Mouse (Mus musculus) CH12.LX (cell line): ENCODE results near the gene Dnajb7. TPM values are rescaled to one million over a fixed set of nuclear protein-coding genes. Genes with fewer than 3 reads are reported as not detected.

ENCODE experiments used
- DNase-seq: peaks from one replicate; pipeline ENCODE4 v3.0.0-alpha.2; 2013; ENCODE audit errors: extremely low read depth
- H3K27ac ChIP-seq: 2 replicates; pipeline ENCODE4 v1.5.1; 2012; ENCODE audit warnings: low read depth, mild to moderate bottlenecking, control low read depth, moderate library complexity; ENCODE audit not compliant: insufficient read depth
- H3K27me3 ChIP-seq: replicated peaks from 2 replicates; pipeline ENCODE3; 2012; ENCODE audit warnings: inconsistent platforms
- H3K36me3 ChIP-seq, 2 experiments: replicated peaks in 1 of 2; 2 replicates each; pipeline versions ENCODE3 to v1.6.1; 2012; ENCODE audit warnings: inconsistent platforms in 1 of 2, low read length in 1 of 2, mild to moderate bottlenecking in 1 of 2, mixed read lengths in 1 of 2, moderate library complexity in 1 of 2; ENCODE audit not compliant: control insufficient read depth in 1 of 2, insufficient read depth in 1 of 2
- H3K4me1 ChIP-seq, 2 experiments: 2 replicates each; pipeline ENCODE4 v1.6.1; 2012; ENCODE audit warnings: inconsistent platforms in 1 of 2, moderate library complexity in 1 of 2; ENCODE audit not compliant: insufficient read depth in 2 of 2, control insufficient read depth in 1 of 2
- H3K4me2 ChIP-seq: 2 replicates; pipeline ENCODE4 v1.6.1; 2012; ENCODE audit warnings: low read depth, mild to moderate bottlenecking, control low read depth; ENCODE audit not compliant: poor library complexity, insufficient read depth, severe bottlenecking
- H3K4me3 ChIP-seq, 3 experiments: fragments of 150-350 bp in 1 of 3; sonication (generic) in 1 of 3; replicated peaks in 1 of 3; 2 replicates each; pipeline versions ENCODE3 to v1.5.1; 2011 to 2012; ENCODE audit warnings: low read depth in 2 of 3, low read length in 2 of 3, mild to moderate bottlenecking in 2 of 3, moderate library complexity in 2 of 3, control low read depth in 1 of 3, improper control_type of control experiment in 1 of 3, inconsistent platforms in 1 of 3, mixed read lengths in 1 of 3; ENCODE audit not compliant: poor library complexity in 1 of 3
- H3K79me2 ChIP-seq: replicated peaks from 2 replicates; pipeline ENCODE4 v1.6.1; 2012; ENCODE audit warnings: mild to moderate bottlenecking, moderate library complexity; ENCODE audit not compliant: control insufficient read depth, poor library complexity, insufficient read depth, severe bottlenecking; ENCODE audit errors: extremely low read depth
- H3K9ac ChIP-seq: 2 replicates; pipeline ENCODE4 v1.6.1; 2012; ENCODE audit warnings: low read depth, mild to moderate bottlenecking, control low read depth, moderate library complexity; ENCODE audit not compliant: insufficient read depth
- H3K9me3 ChIP-seq: replicated peaks from 2 replicates; pipeline ENCODE3; 2012; ENCODE audit warnings: low read length, inconsistent platforms, mixed read lengths
- BHLHE40 ChIP-seq: IDR thresholded peaks from 2 replicates; pipeline ENCODE4 v1.6.1; 2011; ENCODE audit warnings: mild to moderate bottlenecking, low read depth, low read length, improper control_type of control experiment
- CHD1 ChIP-seq: IDR thresholded peaks from 2 replicates; pipeline ENCODE4 v1.6.1; 2012; ENCODE audit warnings: low read depth, low read length, improper control_type of control experiment, inconsistent platforms
- CHD2 ChIP-seq: IDR thresholded peaks from 2 replicates; pipeline ENCODE4 v1.6.1; 2011; ENCODE audit warnings: low read length, improper control_type of control experiment
- E2F4 ChIP-seq: IDR thresholded peaks from 2 replicates; pipeline ENCODE4 v1.6.1; 2011; ENCODE audit warnings: low read depth, low read length, improper control_type of control experiment; ENCODE audit not compliant: insufficient replicate concordance
- ELF1 ChIP-seq: IDR thresholded peaks from 2 replicates; pipeline ENCODE4 v1.6.1; 2014; ENCODE audit warnings: low read depth, mild to moderate bottlenecking, inconsistent platforms, low read length, improper control_type of control experiment
- GABPA ChIP-seq: IDR thresholded peaks from 2 replicates; pipeline ENCODE4 v1.6.1; 2012; ENCODE audit warnings: low read depth, low read length, improper control_type of control experiment, inconsistent platforms; ENCODE audit not compliant: insufficient replicate concordance
- HCFC1 ChIP-seq: IDR thresholded peaks from 2 replicates; pipeline ENCODE4 v1.6.1; 2012; ENCODE audit warnings: low read depth, mild to moderate bottlenecking, inconsistent platforms, low read length, improper control_type of control experiment
- IRF4 ChIP-seq: IDR thresholded peaks from 2 replicates; pipeline ENCODE4 v1.6.1; 2014; ENCODE audit warnings: low read depth, mild to moderate bottlenecking, inconsistent platforms, low read length, improper control_type of control experiment
- JUN ChIP-seq: IDR thresholded peaks from 2 replicates; pipeline ENCODE4 v1.6.1; 2011; ENCODE audit warnings: low read depth, mild to moderate bottlenecking, low read length, improper control_type of control experiment, moderate library complexity; ENCODE audit not compliant: insufficient read depth
- KAT2A ChIP-seq: IDR thresholded peaks from 2 replicates; pipeline ENCODE4 v1.6.1; 2012; ENCODE audit warnings: low read length, improper control_type of control experiment, inconsistent platforms; ENCODE audit not compliant: insufficient replicate concordance
- MAFK ChIP-seq: IDR thresholded peaks from 2 replicates; pipeline ENCODE4 v1.6.1; 2011; ENCODE audit warnings: low read length, improper control_type of control experiment; ENCODE audit not compliant: insufficient replicate concordance
- MAZ ChIP-seq: IDR thresholded peaks from 2 replicates; pipeline ENCODE4 v1.6.1; 2012; ENCODE audit warnings: low read depth, mild to moderate bottlenecking, inconsistent platforms, low read length, improper control_type of control experiment, moderate library complexity
- MEF2A ChIP-seq: IDR thresholded peaks from 2 replicates; pipeline ENCODE4 v1.6.1; 2014; ENCODE audit warnings: low read depth, mild to moderate bottlenecking, inconsistent platforms, low read length, improper control_type of control experiment, borderline replicate concordance
- MXI1 ChIP-seq: IDR thresholded peaks from 2 replicates; pipeline ENCODE4 v1.6.1; 2011; ENCODE audit warnings: mild to moderate bottlenecking, low read depth, low read length, improper control_type of control experiment
- NRF1 ChIP-seq: IDR thresholded peaks from 2 replicates; pipeline ENCODE4 v1.6.1; 2014; ENCODE audit warnings: low read depth, mild to moderate bottlenecking, inconsistent platforms, low read length, improper control_type of control experiment, moderate library complexity
- PAX5 ChIP-seq: IDR thresholded peaks from 2 replicates; pipeline ENCODE4 v1.6.1; 2012; ENCODE audit warnings: low read length, inconsistent platforms, mixed read lengths
- POLR2AphosphoS2 ChIP-seq: IDR thresholded peaks from 2 replicates; pipeline ENCODE4 v1.6.1; 2011; ENCODE audit warnings: low read depth, low read length, improper control_type of control experiment
- RAD21 ChIP-seq: IDR thresholded peaks from 2 replicates; pipeline ENCODE4 v1.6.1; 2011; ENCODE audit warnings: low read depth, mild to moderate bottlenecking, low read length, improper control_type of control experiment, moderate library complexity
- RCOR1 ChIP-seq: conservative IDR thresholded peaks from 2 replicates; pipeline ENCODE4 v1.6.1; 2012; ENCODE audit warnings: low read depth, mild to moderate bottlenecking, inconsistent platforms, low read length, improper control_type of control experiment
- TBP ChIP-seq: conservative IDR thresholded peaks from 2 replicates; pipeline ENCODE4 v1.6.1; 2011; ENCODE audit warnings: low read depth, low read length, improper control_type of control experiment
- TCF12 ChIP-seq: IDR thresholded peaks from 2 replicates; pipeline ENCODE4 v1.6.1; 2014; ENCODE audit warnings: low read depth, mild to moderate bottlenecking, inconsistent platforms, low read length, improper control_type of control experiment
- UBTF ChIP-seq: IDR thresholded peaks from 2 replicates; pipeline ENCODE4 v1.6.1; 2012; ENCODE audit warnings: low read depth, mild to moderate bottlenecking, inconsistent platforms, low read length, improper control_type of control experiment, moderate library complexity
- USF1 ChIP-seq: IDR thresholded peaks from 2 replicates; pipeline ENCODE4 v1.6.1; 2014; ENCODE audit warnings: low read depth, mild to moderate bottlenecking, inconsistent platforms, low read length, improper control_type of control experiment
- ZC3H11A ChIP-seq: IDR thresholded peaks from 2 replicates; pipeline ENCODE4 v1.6.1; 2012; ENCODE audit warnings: low read depth, mild to moderate bottlenecking, inconsistent platforms, low read length, improper control_type of control experiment
- ZNF384 ChIP-seq: IDR thresholded peaks from 2 replicates; pipeline ENCODE4 v1.6.1; 2012; ENCODE audit warnings: low read depth, low read length, improper control_type of control experiment, inconsistent platforms
- dilution Hi-C: fragments of 300-500 bp; cut with MboI; formaldehyde crosslinking; loops from 2 replicates; pipeline ENCODE4 v1.14.3; 2020; ENCODE audit warnings: low sequenced_read_pairs; ENCODE audit not compliant: extremely low pct_unique_long_range_greater_than_20kb, extremely low pct_ligation_motif_present
- in situ Hi-C: fragments of 300-500 bp; cut with MboI; formaldehyde crosslinking; loops from 3 replicates; pipeline ENCODE4 v1.14.3; 2019; ENCODE audit warnings: low sequenced_read_pairs, low pct_ligation_motif_present, low pct_unique_long_range_greater_than_20kb, mixed read lengths
- polyA plus RNA-seq: library from polyadenylated mRNA; unstranded; fragments of >175 nt; gene quantifications from 2 replicates; pipeline ENCODE4 v1.2.1, GENCODE M21; 2012; ENCODE audit warnings: low read depth; ENCODE audit not compliant: insufficient read length
- total RNA-seq, 2 experiments: library from RNA; depleted of rRNA; stranded (reverse); fragments of 300-350 nt in 1 of 2; fragments of >200 nt in 1 of 2; gene quantifications; 2 replicates each; pipeline ENCODE4 v1.2.3; 2012 to 2014

Dnajb7 gene
- total and polyA plus RNA-seq, 3 experiments, result not detected

- Histone ChIP-seq H3K4me2 (no peak overlapping the region), H3K9ac (no peak overlapping the region), H3K4me3 (no peak overlapping the region), H3K79me2 (no peaks in the 10 kb centered on the region), H3K36me3 (peaks cover 29 to 79% of the 10 kb centered on the region in 2 experiments), H3K4me1 (peaks cover 0 to 24% of the 10 kb centered on the region in 2 experiments; a peak in 2 of 4 replicates), H3K27ac (no peak overlapping the region), H3K27me3 (no peaks in the 10 kb centered on the region), H3K9me3 (no peaks in the 10 kb centered on the region)
- dilution Hi-C loops (no loop called here), in situ Hi-C loops (no loop called here)
- TF ChIP-seq BHLHE40 (no peak), IRF4 (no peak), TBP (no peak), CHD1 (no peak), NRF1 (no peak), ELF1 (no peak), MEF2A (no peak), ZC3H11A (no peak), RCOR1 (no peak), MAZ (no peak), UBTF (no peak), E2F4 (no peak), HCFC1 (no peak), GABPA (no peak), PAX5 (no peak), MXI1 (no peak), MAFK (no peak), USF1 (no peak), ZNF384 (no peak)
- DNase-seq, result no peak
These were observed 42.9 kb downstream of the Dnajb7 start for GRCm38 (mm10) chr15:81365246-81365645.

GRCm38 (mm10) chr15:81364271-81364670 is 43.8 kb downstream of the Dnajb7 start:
- H3K4me1 ChIP-seq, result peaks cover 0 to 32% of the 10 kb centered on the region in 2 experiments; a peak in 2 of 4 replicates
- in situ Hi-C loops, result no loop called here
- DNase-seq, result no peak
- dilution Hi-C loops, result no loop called here
- peaks cover 26 to 69% of the 10 kb centered on the region in 2 experiments for H3K36me3 ChIP-seq
- no peak overlapping the region for H3K4me2 ChIP-seq
- H3K79me2 ChIP-seq, result peaks cover 2% of the 10 kb centered on the region; the same call in 1 of the 2 replicates
- no peak overlapping the region for H3K4me3 ChIP-seq
- no peaks in the 10 kb centered on the region for H3K9me3 ChIP-seq
- H3K9ac ChIP-seq, result no peak overlapping the region
- H3K27ac ChIP-seq, result no peak overlapping the region
- H3K27me3 ChIP-seq, result no peaks in the 10 kb centered on the region
- TF ChIP-seq TCF12 (no peak), ZNF384 (no peak), KAT2A (no peak), RCOR1 (no peak), CHD2 (no peak), NRF1 (no peak), JUN (no peak), RAD21 (no peak), MAZ (no peak), E2F4 (no peak), POLR2AphosphoS2 (no peak)
- TF ChIP-seq, all 38 proteins: peak for 0
